Mouse (Mus musculus) urinary bladder, postnatal 14 days (tissue): ENCODE results near the gene Rarg.

Source experiments
- DNase-seq: peaks from one replicate; pipeline ENCODE4 v3.0.0; 2021; ENCODE audit warnings: low spot score

Gene Rarg

GRCm38 (mm10) chr15:102258076-102258470 lies 756 bp upstream of the Rarg start:
- DNase-seq = peak; percentile 85

- no peak for DNase-seq
These were observed 701 bp downstream of the Rarg start for GRCm38 (mm10) chr15:102256431-102257201.

GRCm38 (mm10) chr15:102255547-102256255 lies 1.6 kb downstream of the Rarg start:
- peak; percentile 87 for DNase-seq

- peak; percentile 39 for DNase-seq
These were observed 6.8 kb downstream of the Rarg start for GRCm38 (mm10) chr15:102250521-102250920.

- no peak for DNase-seq
These were observed 7.3 kb downstream of the Rarg start for GRCm38 (mm10) chr15:102249967-102250366.

GRCm38 (mm10) chr15:102249251-102249691 lies 8.0 kb downstream of the Rarg start:
- peak; percentile 50 for DNase-seq

GRCm38 (mm10) chr15:102248812-102249191 lies 8.5 kb downstream of the Rarg start:
- DNase-seq = no peak

GRCm38 (mm10) chr15:102248131-102248811 lies 9.0 kb downstream of the Rarg start:
- DNase-seq = no peak

- DNase-seq = peak; percentile 81
These were observed 9.8 kb downstream of the Rarg start for GRCm38 (mm10) chr15:102247252-102248130.

GRCm38 (mm10) chr15:102246866-102247251 lies 10.5 kb downstream of the Rarg start:
- DNase-seq = peak; percentile 97

GRCm38 (mm10) chr15:102245891-102246741 lies 11.2 kb downstream of the Rarg start:
- DNase-seq = peak; percentile 84

- peak; percentile 41 for DNase-seq
These were observed 11.8 kb downstream of the Rarg start for GRCm38 (mm10) chr15:102245461-102245881.

GRCm38 (mm10) chr15:102244306-102245191 lies 12.8 kb downstream of the Rarg start:
- peak; percentile 40 for DNase-seq

- DNase-seq = peak; percentile 87
These were observed 13.8 kb downstream of the Rarg start for GRCm38 (mm10) chr15:102243229-102244190.

GRCm38 (mm10) chr15:102242404-102243228 lies 14.7 kb downstream of the Rarg start:
- no peak for DNase-seq

- no peak for DNase-seq
These were observed 16.7 kb downstream of the Rarg start for GRCm38 (mm10) chr15:102240607-102241006.

- no peak for DNase-seq
These were observed 17.5 kb downstream of the Rarg start for GRCm38 (mm10) chr15:102239851-102240250.

- DNase-seq = peak; percentile 76
These were observed 18.1 kb downstream of the Rarg start for GRCm38 (mm10) chr15:102239260-102239590.
